Mouse (Mus musculus): Measurements from ENCODE around the gene Ccdc121. TPM values are rescaled to one million over a fixed set of nuclear protein-coding genes. Genes with fewer than 3 reads are reported as not detected.
"Not testable (repeated sequence)": the region's sequence is repeated elsewhere in the genome, so short reads cannot be mapped to it uniquely, and the experiment has no call there.

Ccdc121 gene
- total RNA-seq, 2 experiments from 2014 or later = not detected

DNA sequence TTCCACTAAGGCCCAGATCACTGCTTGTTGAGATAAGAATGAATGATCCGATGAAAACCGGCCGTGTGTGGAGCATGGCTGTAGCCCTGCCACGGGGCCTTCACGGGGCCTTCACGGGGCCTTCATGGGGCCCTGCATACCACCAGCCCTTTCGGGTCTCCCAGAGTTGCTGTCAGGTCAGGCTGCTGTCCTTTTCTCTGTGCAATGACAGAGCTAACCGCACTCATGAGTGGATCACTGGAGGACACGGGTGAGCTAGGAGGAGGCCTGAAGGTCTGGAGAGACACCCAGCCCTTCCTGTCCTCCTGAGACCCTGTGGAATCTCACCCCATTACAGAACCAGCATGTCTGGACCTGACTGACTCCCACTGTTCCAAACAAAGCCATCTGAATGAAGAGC, 6.8 kb upstream of the Ccdc121 start:
- no peak for ATAC-seq (replicated peaks; ENCODE audit: low FRiP score, poor library complexity, severe bottlenecking)

GRCm38 (mm10) chr1:181512430-181513129, 1.3 kb upstream of the Ccdc121 start:
- no peak for ATAC-seq (replicated peaks; ENCODE audit: low FRiP score, poor library complexity, severe bottlenecking)

- ATAC-seq (replicated peaks; ENCODE audit: low FRiP score, poor library complexity, severe bottlenecking) = not testable (repeated sequence)
Observed at GRCm38 (mm10) chr1:181510855-181511254, 396 bp downstream of the Ccdc121 start.

- no peak for ATAC-seq (replicated peaks; ENCODE audit: low FRiP score, poor library complexity, severe bottlenecking)
Observed at GRCm38 (mm10) chr1:181505367-181505766, 5.9 kb downstream of the Ccdc121 start.

DNA sequence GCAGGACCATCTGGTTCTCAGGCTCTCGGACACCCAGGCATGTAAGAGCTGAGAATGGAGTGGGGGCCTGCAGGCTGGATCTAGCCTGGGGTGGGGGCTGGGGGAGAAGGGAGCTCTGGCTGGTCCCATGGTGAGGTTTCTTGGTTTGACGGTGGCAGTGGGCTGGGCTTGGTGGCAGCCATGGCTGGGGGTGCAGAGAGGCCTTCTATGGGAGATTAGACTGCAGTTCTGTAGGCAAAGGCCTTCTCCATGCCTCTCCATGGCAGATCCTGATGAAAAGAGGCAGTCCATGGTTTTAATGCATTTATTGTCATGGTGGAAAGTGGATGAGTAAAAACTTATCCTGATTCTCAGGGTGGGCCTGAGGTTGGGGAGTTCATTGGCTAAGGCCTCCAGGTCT, 7.8 kb downstream of the Ccdc121 start:
- ATAC-seq (replicated peaks; ENCODE audit: low FRiP score, poor library complexity, severe bottlenecking) = no peak

DNA sequence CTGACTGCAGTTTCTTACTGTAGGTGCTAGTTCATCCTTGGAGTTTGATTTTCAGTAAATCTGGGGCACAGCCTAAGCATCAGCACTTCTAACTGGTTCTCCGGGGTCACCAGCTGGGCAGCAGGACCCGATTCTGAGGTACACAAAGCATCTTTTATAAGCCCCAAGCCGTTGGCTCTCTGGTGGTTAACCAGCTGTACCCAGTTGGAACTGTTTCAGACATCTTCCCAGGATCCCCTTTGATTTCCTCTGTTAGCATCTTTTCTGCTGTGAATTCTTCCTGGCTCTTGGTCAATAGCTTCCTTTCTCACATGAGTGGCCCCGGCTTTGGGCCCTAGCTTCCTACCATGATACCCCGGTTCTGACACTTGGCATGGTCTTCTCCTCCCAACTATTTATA, 26.6 kb downstream of the Ccdc121 start:
- no peak for ATAC-seq (replicated peaks; ENCODE audit: low FRiP score, poor library complexity, severe bottlenecking)

- ATAC-seq (replicated peaks; ENCODE audit: low FRiP score, poor library complexity, severe bottlenecking) = no peak
Observed at GRCm38 (mm10) chr1:181476557-181476956, 34.7 kb downstream of the Ccdc121 start.

GRCm38 (mm10) chr1:181476141-181476540, 35.1 kb downstream of the Ccdc121 start:
- no peak for ATAC-seq (replicated peaks; ENCODE audit: low FRiP score, poor library complexity, severe bottlenecking)

- no peak for ATAC-seq (replicated peaks; ENCODE audit: low FRiP score, poor library complexity, severe bottlenecking)
Observed at GRCm38 (mm10) chr1:181469415-181469814, 41.8 kb downstream of the Ccdc121 start.

DNA sequence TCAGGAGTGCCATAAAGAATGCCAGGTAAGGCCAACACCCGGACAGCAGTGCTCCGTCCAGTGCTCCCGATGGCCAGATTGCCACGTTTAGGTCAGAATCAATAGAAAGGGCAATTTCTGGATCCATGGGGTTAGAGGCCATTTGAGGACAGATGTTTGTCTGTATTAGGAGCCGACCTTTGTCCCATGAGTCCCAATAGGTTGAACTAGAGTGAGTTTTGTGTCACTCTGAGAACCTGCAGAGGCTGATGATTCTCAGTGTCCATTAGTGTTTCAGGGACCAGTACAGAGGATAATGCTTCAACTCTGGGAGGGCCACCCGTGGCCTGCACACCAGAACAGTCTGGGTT, 44.0 kb downstream of the Ccdc121 start:
- no peak for ATAC-seq (replicated peaks; ENCODE audit: low FRiP score, poor library complexity, severe bottlenecking)

- ATAC-seq (replicated peaks; ENCODE audit: low FRiP score, poor library complexity, severe bottlenecking) = no peak
Observed at GRCm38 (mm10) chr1:181466601-181467320, 44.5 kb downstream of the Ccdc121 start.

- ATAC-seq (replicated peaks; ENCODE audit: low FRiP score, poor library complexity, severe bottlenecking) = no peak
Observed at GRCm38 (mm10) chr1:181466040-181466439, 45.2 kb downstream of the Ccdc121 start.

- no peak for ATAC-seq (replicated peaks; ENCODE audit: low FRiP score, poor library complexity, severe bottlenecking)
Observed at GRCm38 (mm10) chr1:181465027-181465426, 46.2 kb downstream of the Ccdc121 start.

GRCm38 (mm10) chr1:181462906-181463179, 48.4 kb downstream of the Ccdc121 start:
- no peak for ATAC-seq (replicated peaks; ENCODE audit: low FRiP score, poor library complexity, severe bottlenecking)

GRCm38 (mm10) chr1:181462051-181462905, 49.0 kb downstream of the Ccdc121 start:
- ATAC-seq (replicated peaks; ENCODE audit: low FRiP score, poor library complexity, severe bottlenecking) = no peak

DNA sequence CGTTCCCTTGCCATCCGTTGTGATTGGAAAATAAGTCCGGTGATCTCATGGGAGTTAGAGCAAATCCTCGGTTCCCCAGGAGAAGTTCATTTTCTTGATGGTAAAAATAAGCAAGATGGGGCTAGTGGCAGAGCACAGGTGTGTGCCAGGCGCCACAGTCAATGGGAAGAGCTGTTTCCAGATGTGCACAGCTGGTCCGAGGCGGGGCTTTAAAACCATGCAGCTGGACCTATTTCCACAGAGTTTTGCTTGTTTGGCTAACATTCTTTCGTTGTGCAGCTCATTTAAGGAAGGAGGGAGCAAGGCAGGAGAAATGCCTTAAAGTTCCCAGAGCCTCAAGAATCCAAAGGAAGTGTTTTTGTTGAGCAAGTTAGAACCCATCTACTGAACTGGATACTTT, 49.8 kb downstream of the Ccdc121 start:
- no peak for ATAC-seq (replicated peaks; ENCODE audit: low FRiP score, poor library complexity, severe bottlenecking)

- no peak for ATAC-seq (replicated peaks; ENCODE audit: low FRiP score, poor library complexity, severe bottlenecking)
Observed at GRCm38 (mm10) chr1:181460283-181460682, 51.0 kb downstream of the Ccdc121 start.
